Mouse (Mus musculus) embryonic fibroblast, embryonic 13.5 days (primary cell): Measurements from ENCODE around the gene Cabp5. TPM values are rescaled to one million over a fixed set of nuclear protein-coding genes. Genes with fewer than 3 reads are reported as not detected.
"Not testable (repeated sequence)": the region's sequence is repeated elsewhere in the genome, so short reads cannot be mapped to it uniquely, and the experiment has no call there.

Experiments used
- H3K27ac ChIP-seq: 2 replicates; pipeline ENCODE4 v1.5.1; 2012; ENCODE audit warnings: low read length, control low read depth, inconsistent platforms; ENCODE audit not compliant: insufficient read depth
- H3K4me1 ChIP-seq: 2 replicates; pipeline ENCODE4 v1.6.1; 2011; ENCODE audit warnings: low read length; ENCODE audit not compliant: control insufficient read depth, insufficient read depth
- H3K4me3 ChIP-seq: 2 replicates; pipeline ENCODE4 v1.5.1; 2011; ENCODE audit warnings: mild to moderate bottlenecking, control low read depth, low read length; ENCODE audit not compliant: insufficient read depth
- CTCF ChIP-seq: IDR thresholded peaks from 2 replicates; pipeline ENCODE4 v1.5.1; 2011; ENCODE audit warnings: mild to moderate bottlenecking, control low read depth, low read length, moderate library complexity, borderline replicate concordance; ENCODE audit not compliant: insufficient read depth
- POLR2A ChIP-seq: IDR thresholded peaks from 2 replicates; pipeline ENCODE4 v1.6.1; 2011; ENCODE audit warnings: low read depth, mild to moderate bottlenecking, control low read depth, low read length, moderate library complexity
- polyA plus RNA-seq: library from polyadenylated mRNA; stranded (reverse); fragments of >200 nt; gene quantifications from 2 replicates; pipeline ENCODE4 v1.2.4, GENCODE M21; 2011; ENCODE audit warnings: low read depth; ENCODE audit not compliant: missing spikeins, insufficient read length

The Cabp5 gene
- polyA plus RNA-seq, result not detected in 2 replicates

DNA sequence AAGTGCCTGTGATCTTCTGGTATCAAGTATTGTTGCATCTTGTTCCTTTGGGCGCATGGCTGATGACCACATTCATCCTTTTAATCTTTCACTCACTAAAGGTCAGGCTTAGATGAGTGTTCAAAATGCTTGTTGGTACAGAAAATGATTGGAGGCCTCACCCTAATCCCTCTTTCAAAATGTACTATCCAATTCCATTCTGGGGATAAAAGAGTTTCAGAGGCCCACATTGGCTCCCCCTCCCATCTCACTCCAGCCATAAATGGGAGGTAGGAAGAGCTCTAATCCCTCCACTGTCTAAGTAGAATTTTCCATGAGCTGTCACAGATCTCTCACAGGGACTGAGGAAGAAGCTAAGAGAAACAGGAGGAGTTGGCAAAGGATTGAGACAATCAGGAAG, at the start of gene Cabp5:
Cabp5 (plus strand) TSS at position 301 of the 400 bp plus-strand sequence.
- no peak within 1 kb of the TSS for H3K4me3 ChIP-seq
- H3K27ac ChIP-seq, result no peak within 1 kb of the TSS
- H3K4me1 ChIP-seq, result no peaks in the 10 kb centered on the region
- TF ChIP-seq POLR2A (no peak), CTCF (no peak)

DNA sequence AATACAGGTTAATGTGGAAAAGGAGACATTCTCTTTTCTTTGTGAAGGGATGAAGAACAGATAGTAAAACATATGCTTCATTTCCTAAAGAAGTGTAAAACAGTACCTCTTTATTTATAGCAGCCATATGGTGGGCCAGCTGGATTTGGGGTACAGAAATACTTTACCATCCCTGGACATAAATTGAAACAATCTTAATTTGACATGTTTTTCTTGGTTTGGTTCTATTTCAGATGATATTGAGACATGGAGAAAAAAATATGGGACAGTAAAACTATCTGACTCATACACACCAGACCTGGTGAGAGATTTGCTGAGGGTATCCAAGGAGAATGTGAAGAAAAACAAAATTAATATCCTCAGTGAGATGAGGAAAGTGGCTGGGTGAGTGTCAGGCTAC, 42.0 kb upstream of the Cabp5 start:
- Histone ChIP-seq H3K4me1 (no peaks in the 10 kb centered on the region), H3K27ac (no peak overlapping the region), H3K4me3 (no peak overlapping the region)
- TF ChIP-seq CTCF, result no peak
- TF ChIP-seq POLR2A, result no peak

DNA sequence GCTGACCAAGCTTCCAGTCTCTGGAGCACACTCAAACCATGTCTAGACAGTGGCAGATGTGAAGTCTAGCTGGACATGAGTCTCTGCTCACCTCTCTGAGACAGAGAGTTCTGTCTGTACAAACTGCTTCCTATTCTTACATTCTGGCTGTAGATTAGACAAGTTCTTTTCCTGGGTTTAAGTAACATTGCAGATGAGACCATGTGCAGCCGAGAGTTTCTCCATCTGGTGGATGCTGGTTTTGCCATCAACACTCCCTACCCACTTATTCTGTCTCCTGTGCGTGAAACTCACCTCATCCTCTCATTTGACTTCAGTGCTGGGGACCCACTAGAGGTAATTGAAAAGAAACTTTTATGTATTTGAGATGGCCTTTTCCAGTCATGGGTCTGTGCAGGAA, 17.3 kb upstream of the Cabp5 start:
- Histone ChIP-seq H3K4me3 (no peak overlapping the region), H3K27ac (no peak overlapping the region), H3K4me1 (no peaks in the 10 kb centered on the region)
- TF ChIP-seq CTCF (no peak), POLR2A (no peak)

DNA sequence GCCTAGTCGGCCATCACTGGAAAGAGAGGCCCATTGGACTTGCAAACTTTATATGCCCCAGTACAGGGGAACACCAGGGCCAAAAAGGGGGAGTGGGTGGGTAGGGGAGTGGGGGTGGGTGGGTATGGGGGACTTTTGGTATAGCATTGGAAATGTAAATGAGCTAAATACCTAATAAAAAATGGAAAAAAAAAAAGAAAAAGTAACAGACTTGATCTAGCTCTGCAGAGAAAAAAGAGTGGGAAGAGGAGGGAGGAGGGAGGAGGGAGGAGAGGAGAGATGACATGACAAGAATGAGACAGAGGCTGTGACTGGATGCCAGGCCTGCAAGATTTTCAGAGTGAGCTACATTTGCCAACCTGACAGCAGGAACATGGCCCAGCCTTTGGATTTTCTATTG, 52.6 kb downstream of the Cabp5 start, which contains the start of gene Bsph1:
Bsph1 (plus strand) TSS at position 301 of the 400 bp plus-strand sequence.
- H3K27ac ChIP-seq, H3K4me3 ChIP-seq, H3K4me1 ChIP-seq: not testable (repeated sequence)

Other genes with a start within 250 kb of the Cabp5 start
- gene Vmn1r88, start 238.6 kb upstream of the Cabp5 start, polyA plus RNA-seq, result 0.07 and 0.09 TPM in 2 replicates
- gene Vmn1r89, start 185.1 kb upstream of the Cabp5 start, polyA plus RNA-seq, result not detected in 2 replicates
- 29.9 and 37.1 TPM in 2 replicates for gene Lig1, start 120.8 kb upstream of the Cabp5 start, polyA plus RNA-seq
- gene Zswim9, start 119.4 kb upstream of the Cabp5 start, polyA plus RNA-seq, result 6.5 and 9.0 TPM in 2 replicates
- gene Pla2g4c, start 73.5 kb upstream of the Cabp5 start, polyA plus RNA-seq, result 0.48 and 1.1 TPM in 2 replicates
- not detected in 2 replicates for gene Bsph1, start 52.7 kb downstream of the Cabp5 start, polyA plus RNA-seq
- not detected in 2 replicates for gene Bsph2, start 172.9 kb downstream of the Cabp5 start, polyA plus RNA-seq
- gene Sult2a5, start 225.8 kb downstream of the Cabp5 start, polyA plus RNA-seq, result not detected in 2 replicates